Mouse (Mus musculus) neural tube, embryonic 15.5 days (tissue): ENCODE results near the gene Ddb2. TPM values are rescaled to one million over a fixed set of nuclear protein-coding genes. Genes with fewer than 3 reads are reported as not detected.

ENCODE experiments used
- ATAC-seq: fragments of 200-750 bp; cut with Nextera tagmentation; 2 replicates; pipeline ENCODE4 v1.8.0; 2017; ENCODE audit warnings: mild to moderate bottlenecking, moderate TSS enrichment, moderate library complexity; ENCODE audit not compliant: low FRiP score
- H3K27ac ChIP-seq: fragments of 300-500 bp; sonication (generic); replicated peaks from 2 replicates; pipeline ENCODE4 v1.5.1; 2015; ENCODE audit warnings: mild to moderate bottlenecking, inconsistent platforms
- H3K27me3 ChIP-seq: fragments of 300-500 bp; sonication (generic); replicated peaks from 2 replicates; pipeline ENCODE4 v1.6.1; 2015; ENCODE audit warnings: inconsistent platforms
- H3K36me3 ChIP-seq: fragments of 300-500 bp; sonication (generic); 2 replicates; pipeline ENCODE4 v1.6.1; 2015; ENCODE audit warnings: inconsistent platforms
- H3K4me1 ChIP-seq: fragments of 300-500 bp; sonication (generic); 2 replicates; pipeline ENCODE4 v1.6.1; 2015; ENCODE audit warnings: inconsistent platforms
- H3K4me2 ChIP-seq: fragments of 300-500 bp; sonication (generic); 2 replicates; pipeline ENCODE4 v1.6.1; 2015; ENCODE audit warnings: inconsistent platforms, mild to moderate bottlenecking, moderate library complexity
- H3K4me3 ChIP-seq: fragments of 300-500 bp; sonication (generic); replicated peaks from 2 replicates; pipeline ENCODE4 v1.5.1; 2015; ENCODE audit warnings: mild to moderate bottlenecking, inconsistent platforms
- H3K9ac ChIP-seq: fragments of 300-500 bp; sonication (generic); replicated peaks from 2 replicates; pipeline ENCODE4 v1.6.1; 2015; ENCODE audit warnings: mild to moderate bottlenecking, inconsistent platforms
- H3K9me3 ChIP-seq: fragments of 300-500 bp; sonication (generic); replicated peaks from 2 replicates; pipeline ENCODE4 v1.6.1; 2016; ENCODE audit warnings: inconsistent platforms
- WGBS: fragments of 180-500 bp; shearing (Covaris S2); methylation state at CpG from one replicate; pipeline ENCODE4 v1.1.7; 2015; ENCODE audit warnings: mixed read lengths; 5-methylcytosine and 5-hydroxymethylcytosine counted together
- polyA plus RNA-seq: library from polyadenylated mRNA; unstranded; fragments of >200 nt; fragmentation: Nextera tagmentation; extraction: Ambion mirVana; gene quantifications from 2 replicates; pipeline ENCODE4 v1.2.1, GENCODE M21; 2015

Gene Ddb2
- polyA plus RNA-seq, 1 experiment from 2014 or later, result 17.5 TPM

DNA sequence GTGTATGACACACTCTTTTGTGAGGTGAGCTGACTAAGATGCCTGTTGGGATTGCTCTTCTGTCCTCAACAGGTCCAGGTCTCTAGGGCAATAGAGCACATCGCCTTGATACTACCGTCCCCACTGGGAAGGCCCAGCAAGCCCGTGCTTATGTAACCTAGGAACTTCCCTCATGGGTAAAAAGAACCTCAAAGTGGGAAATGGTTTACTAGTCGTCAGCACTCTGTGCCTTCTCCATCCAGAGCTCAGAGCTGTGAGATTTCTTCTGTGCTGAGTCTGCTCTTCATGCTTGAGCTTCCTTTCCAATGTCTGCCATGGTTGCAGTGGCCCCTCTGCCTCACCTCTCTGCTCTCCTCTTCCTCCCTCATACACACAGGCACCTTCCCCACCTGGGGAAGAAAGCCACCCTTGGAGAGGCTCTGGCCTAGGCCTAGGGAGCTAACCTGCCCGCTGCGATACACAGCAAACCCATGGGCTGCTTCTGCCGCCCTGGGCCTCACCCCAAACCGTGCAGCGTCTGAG, 30.5 kb downstream of the Ddb2 start:
- H3K27ac ChIP-seq, result no peak overlapping the region
- WGBS, result 92% methylated on average over 9 of the region's 9 CpGs
- H3K4me2 ChIP-seq, result no peak overlapping the region
- H3K36me3 ChIP-seq, result peaks cover 53% of the 10 kb centered on the region
- H3K9ac ChIP-seq, result no peak overlapping the region
- no peaks in the 10 kb centered on the region for H3K27me3 ChIP-seq
- ATAC-seq, result no peak
- no peaks in the 10 kb centered on the region for H3K9me3 ChIP-seq
- H3K4me1 ChIP-seq, result peaks cover 32% of the 10 kb centered on the region
- H3K4me3 ChIP-seq, result no peak overlapping the region

DNA sequence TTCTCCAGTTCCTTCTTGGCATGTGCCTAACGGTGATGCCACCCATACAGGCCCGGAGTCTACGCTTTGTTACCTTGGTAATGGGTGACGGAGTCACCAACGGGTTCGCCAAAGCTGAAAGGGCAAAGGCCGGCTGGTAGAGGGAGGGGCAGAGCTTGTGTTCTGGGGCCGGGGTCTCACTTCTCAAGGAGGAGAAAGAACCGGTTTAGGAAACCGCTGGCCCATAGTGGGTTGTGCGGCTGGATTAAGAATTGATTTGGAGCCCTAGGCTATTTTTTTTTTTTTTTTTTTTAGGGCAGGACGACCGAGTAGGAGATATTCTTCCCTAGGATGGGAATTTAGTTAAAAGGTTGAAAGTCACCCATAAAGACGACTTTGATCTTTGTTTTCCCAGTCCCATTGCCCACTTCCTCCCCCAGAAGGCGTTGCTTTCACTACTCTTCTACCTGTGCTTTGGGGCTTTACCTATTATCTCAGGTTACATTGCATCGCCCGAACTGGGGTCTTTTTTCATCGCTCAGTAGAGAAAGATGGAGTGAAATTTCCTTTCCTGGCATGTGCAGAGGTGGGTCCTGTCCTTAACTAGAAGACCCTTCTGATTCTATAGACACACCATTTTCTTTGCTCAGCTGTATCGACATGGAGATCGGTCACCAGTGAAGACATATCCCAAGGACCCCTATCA, 33.7 kb downstream of the Ddb2 start:
- no peak; the same call in none of the 2 replicates for ATAC-seq
- no peaks in the 10 kb centered on the region for H3K9me3 ChIP-seq
- WGBS, result 12% methylated on average over 20 of the region's 20 CpGs

DNA sequence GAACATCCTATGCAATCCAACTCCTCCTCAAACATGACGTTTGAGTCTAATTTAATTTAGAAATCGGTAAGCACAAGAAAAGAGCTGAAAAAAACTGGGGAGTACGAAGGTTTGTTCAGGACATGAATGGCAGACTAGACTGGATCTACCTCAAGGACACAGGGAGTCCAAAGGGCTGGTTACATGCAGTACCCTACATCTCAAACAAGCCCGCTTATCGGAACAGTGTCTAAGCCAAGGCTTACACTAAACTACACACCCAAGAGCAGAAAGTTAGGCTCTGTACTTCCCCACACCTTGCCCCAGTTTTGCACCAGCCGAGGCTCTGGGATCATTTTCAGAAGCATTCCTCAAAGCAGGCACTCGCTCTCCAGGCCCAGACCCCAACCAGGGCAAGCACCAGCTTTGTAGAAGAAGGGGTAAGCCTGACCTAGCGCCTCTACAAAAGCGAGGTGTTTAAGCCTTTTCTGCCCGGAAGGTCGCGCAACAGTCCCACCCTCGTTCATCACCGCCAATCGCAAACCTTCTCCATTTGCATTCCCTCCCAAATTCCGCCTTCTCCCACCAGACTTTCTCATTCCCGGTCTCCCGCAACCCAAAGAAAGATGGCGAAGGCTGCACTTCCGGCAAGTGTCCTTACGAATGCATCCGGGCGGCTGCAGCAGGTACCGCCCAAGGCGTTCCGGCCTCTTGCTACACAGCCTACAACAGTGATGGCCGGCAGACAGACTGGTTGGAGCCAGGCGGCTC, 34.4 kb downstream of the Ddb2 start, which contains the start of the genes Nr1h3 and Acp2:
Nr1h3 (minus strand) TSS at position 613 of the 750 bp plus-strand sequence.
Acp2 (plus strand) TSS at position 664 of the 750 bp plus-strand sequence.
- 3% methylated on average over 28 of the region's 28 CpGs for WGBS
- no peaks in the 10 kb centered on the region for H3K27me3 ChIP-seq
- peak within 1 kb of the TSS; percentile 93 for H3K27ac ChIP-seq
- ATAC-seq, result peak; percentile 95
- H3K4me2 ChIP-seq, result peak within 1 kb of the TSS; percentile 74
- H3K4me3 ChIP-seq, result peak within 1 kb of the TSS; percentile 56
- peaks cover 32% of the 10 kb centered on the region for H3K4me1 ChIP-seq
- H3K36me3 ChIP-seq, result peaks cover 16% of the 10 kb centered on the region
- H3K9ac ChIP-seq, result peak within 1 kb of the TSS; percentile 63
- H3K9me3 ChIP-seq, result no peaks in the 10 kb centered on the region

More for the DNA sequence above, 33.7 kb downstream of the Ddb2 start:
- H3K4me3 ChIP-seq, result peak overlapping the region; percentile 56
- H3K4me2 ChIP-seq, result peak overlapping the region; percentile 74
- no peaks in the 10 kb centered on the region for H3K27me3 ChIP-seq
- peak overlapping the region; percentile 93 for H3K27ac ChIP-seq
- peak overlapping the region; percentile 63 for H3K9ac ChIP-seq
- peaks cover 32% of the 10 kb centered on the region for H3K4me1 ChIP-seq
- peaks cover 23% of the 10 kb centered on the region for H3K36me3 ChIP-seq

DNA sequence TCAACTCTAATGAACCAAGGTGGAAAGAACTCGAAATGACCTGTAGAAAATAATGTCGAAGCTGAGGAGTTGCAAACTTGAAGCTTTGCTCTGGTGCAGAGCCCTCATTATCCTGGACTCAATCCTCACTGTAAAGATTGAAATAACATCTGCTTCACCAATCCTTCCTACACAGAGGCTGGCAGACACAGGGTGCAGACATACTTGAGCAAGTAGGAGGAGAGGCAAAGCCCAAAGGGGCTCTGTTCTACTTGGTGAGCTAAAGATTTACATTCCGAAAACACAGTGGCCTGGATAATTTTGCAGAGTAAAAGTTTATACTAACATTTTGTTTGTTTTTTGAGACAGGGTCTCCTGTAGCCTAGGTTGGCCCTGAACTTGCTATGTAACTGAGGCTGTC, 37.9 kb downstream of the Ddb2 start:
- ATAC-seq, result no peak
- Histone ChIP-seq H3K27me3 (no peaks in the 10 kb centered on the region), H3K36me3 (no peaks in the 10 kb centered on the region), H3K4me3 (no peak overlapping the region), H3K9me3 (no peaks in the 10 kb centered on the region), H3K27ac (no peak overlapping the region), H3K9ac (no peak overlapping the region), H3K4me2 (no peak overlapping the region), H3K4me1 (peaks cover 24% of the 10 kb centered on the region)
- 86% methylated on average over 3 of the region's 3 CpGs for WGBS

DNA sequence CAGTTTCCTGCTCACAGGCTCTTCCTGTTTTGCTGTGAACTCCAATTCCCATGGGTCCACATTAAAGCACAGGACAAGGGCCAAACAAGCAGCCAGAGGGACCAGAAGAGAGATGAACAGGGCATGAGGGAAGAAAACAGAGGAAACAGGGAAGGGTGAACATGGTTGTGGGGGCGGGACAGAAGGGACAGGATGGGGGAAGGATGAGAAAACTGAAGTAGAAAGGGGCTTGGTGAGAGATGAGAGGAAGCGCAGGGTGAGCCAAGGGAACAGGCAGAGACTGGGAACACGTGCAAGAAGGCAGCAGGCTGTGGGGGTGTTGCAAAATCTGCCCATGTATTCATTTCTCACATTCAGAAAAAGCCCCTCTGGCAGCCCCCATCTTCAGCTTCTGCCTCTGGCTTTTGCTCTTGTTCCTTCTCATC, 40.2 kb downstream of the Ddb2 start:
- no peak for ATAC-seq
- Histone ChIP-seq H3K4me3 (no peak overlapping the region), H3K36me3 (no peaks in the 10 kb centered on the region), H3K4me1 (peaks cover 11% of the 10 kb centered on the region), H3K27me3 (no peaks in the 10 kb centered on the region), H3K4me2 (no peak overlapping the region), H3K9ac (no peak overlapping the region), H3K27ac (no peak overlapping the region), H3K9me3 (no peaks in the 10 kb centered on the region)
- 75% methylated on average over 3 of the region's 3 CpGs for WGBS

DNA sequence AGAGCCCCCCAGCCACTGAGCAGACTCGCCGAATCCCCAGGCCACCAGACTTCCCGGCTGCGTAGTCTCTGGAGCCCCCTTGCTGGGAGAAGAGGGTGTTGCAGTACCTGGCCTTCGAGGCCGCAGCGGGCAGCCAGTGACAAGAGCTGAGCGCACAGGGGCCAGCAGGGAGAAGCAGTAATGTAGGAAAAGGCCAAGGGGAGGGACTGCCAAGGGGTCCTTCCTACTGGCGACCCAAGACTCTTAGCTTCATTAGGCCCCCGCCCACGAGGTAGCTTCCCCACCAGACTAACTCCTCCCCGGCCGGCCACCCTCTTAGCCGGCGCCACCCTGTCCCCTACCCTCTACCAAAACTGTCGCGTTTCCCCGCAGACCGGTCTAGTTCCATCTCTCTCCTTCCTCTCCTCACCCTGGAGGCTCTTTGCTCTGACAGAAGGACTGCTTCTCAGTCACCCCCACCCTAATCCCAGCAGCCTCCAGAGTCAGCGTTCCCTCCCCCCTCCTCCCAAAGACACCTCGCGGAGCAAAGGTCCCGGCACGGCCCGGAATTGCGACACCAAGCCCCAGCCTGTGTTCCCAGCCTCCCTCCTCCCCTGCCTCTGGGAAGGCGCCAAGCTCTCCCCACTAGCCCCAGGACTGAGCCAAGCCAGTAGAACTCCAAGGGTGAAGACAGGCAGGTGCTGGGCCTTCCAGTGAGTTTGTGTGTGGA, 42.0 kb downstream of the Ddb2 start:
- peak overlapping the region; percentile 26 for H3K4me3 ChIP-seq
- H3K4me1 ChIP-seq, result peaks cover 8% of the 10 kb centered on the region
- H3K9ac ChIP-seq, result no peak overlapping the region
- H3K27ac ChIP-seq, result 0 out of 2 replicates have a peak overlapping the region, but pooled peaks have one; percentile 23
- no peaks in the 10 kb centered on the region for H3K36me3 ChIP-seq
- ATAC-seq, result peak; percentile 77; the same call in 1 of the 2 replicates
- H3K27me3 ChIP-seq, result no peaks in the 10 kb centered on the region
- WGBS, result 2% methylated on average over 27 of the region's 27 CpGs
- H3K4me2 ChIP-seq, result peak overlapping the region; percentile 59
- no peaks in the 10 kb centered on the region for H3K9me3 ChIP-seq

DNA sequence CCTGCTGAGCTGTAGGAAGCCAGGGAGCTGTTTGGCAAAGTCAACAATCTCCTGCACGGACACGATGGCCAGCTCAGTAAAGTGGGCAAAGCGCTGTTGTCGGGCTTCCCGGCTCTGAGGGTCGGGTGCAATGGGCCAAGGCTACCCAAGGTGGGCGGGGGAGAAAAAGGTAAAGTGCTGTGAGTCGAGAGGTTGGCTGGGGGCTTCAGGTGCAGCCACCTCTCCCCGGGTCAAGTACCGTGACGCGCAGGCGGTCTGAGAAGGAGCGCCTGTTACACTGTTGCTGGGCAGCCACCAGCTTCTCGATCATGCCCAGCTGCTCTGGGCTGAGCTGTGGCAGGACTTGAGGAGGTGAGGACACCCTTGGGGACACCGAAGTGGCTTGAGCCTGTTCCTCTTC, 46.3 kb downstream of the Ddb2 start:
- Histone ChIP-seq H3K4me3 (no peak overlapping the region), H3K27me3 (no peaks in the 10 kb centered on the region), H3K36me3 (no peaks in the 10 kb centered on the region), H3K9ac (no peak overlapping the region), H3K4me2 (no peak overlapping the region), H3K4me1 (peaks cover 8% of the 10 kb centered on the region), H3K27ac (no peak overlapping the region), H3K9me3 (no peaks in the 10 kb centered on the region)
- 90% methylated on average over 16 of the region's 16 CpGs for WGBS
- ATAC-seq, result no peak

DNA sequence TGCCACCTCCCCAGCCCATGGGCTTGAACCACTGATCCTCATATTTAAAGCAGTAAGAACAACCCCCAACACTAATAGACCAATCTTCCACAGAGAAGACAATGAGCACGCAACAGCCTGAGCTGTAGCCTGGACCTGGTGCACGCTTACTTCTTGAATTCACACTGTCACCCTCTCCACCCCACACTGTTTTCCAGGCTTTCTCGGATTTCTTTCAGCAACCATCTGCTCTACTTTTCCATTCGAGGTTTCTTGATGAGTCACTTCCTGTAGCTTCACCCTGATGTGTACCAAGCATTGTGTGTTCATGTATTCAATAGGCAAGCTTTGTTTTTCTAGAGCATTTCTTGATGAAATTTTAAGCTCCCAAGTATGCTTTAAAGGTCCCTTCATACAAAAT, 49.4 kb downstream of the Ddb2 start:
- no peak for ATAC-seq
- Histone ChIP-seq H3K27me3 (no peaks in the 10 kb centered on the region), H3K4me3 (no peak overlapping the region), H3K36me3 (no peaks in the 10 kb centered on the region), H3K4me1 (peaks cover 9% of the 10 kb centered on the region), H3K27ac (no peak overlapping the region), H3K9ac (no peak overlapping the region), H3K9me3 (no peaks in the 10 kb centered on the region), H3K4me2 (no peak overlapping the region)
- 80% methylated on average over 4 of the region's 4 CpGs for WGBS

DNA sequence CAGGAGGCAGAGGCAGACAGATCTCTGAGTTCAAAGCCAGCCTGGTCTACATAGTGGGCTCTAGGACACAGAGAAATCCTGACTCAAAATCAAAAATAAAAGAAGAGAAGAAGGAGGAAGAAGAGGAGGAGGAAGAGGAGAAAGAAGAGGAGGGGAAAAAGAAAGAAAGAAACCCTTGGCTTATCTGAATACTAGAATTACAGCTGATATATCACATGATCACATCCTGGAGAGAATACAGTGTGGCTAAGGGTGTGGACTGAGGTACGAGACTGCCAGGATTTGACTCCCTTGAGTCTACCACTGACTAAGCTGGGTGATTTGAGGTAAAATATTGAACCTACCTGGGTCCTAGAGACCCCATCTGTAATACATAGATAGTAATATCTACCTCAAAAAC, 50.6 kb downstream of the Ddb2 start:
- Histone ChIP-seq H3K27ac (no peak overlapping the region), H3K4me2 (no peak overlapping the region), H3K4me1 (peaks cover 17% of the 10 kb centered on the region), H3K9ac (no peak overlapping the region), H3K36me3 (no peaks in the 10 kb centered on the region), H3K9me3 (no peaks in the 10 kb centered on the region), H3K27me3 (no peaks in the 10 kb centered on the region), H3K4me3 (no peak overlapping the region)
- no peak for ATAC-seq
- 70% methylated on average over 1 of the region's 1 CpGs for WGBS

DNA sequence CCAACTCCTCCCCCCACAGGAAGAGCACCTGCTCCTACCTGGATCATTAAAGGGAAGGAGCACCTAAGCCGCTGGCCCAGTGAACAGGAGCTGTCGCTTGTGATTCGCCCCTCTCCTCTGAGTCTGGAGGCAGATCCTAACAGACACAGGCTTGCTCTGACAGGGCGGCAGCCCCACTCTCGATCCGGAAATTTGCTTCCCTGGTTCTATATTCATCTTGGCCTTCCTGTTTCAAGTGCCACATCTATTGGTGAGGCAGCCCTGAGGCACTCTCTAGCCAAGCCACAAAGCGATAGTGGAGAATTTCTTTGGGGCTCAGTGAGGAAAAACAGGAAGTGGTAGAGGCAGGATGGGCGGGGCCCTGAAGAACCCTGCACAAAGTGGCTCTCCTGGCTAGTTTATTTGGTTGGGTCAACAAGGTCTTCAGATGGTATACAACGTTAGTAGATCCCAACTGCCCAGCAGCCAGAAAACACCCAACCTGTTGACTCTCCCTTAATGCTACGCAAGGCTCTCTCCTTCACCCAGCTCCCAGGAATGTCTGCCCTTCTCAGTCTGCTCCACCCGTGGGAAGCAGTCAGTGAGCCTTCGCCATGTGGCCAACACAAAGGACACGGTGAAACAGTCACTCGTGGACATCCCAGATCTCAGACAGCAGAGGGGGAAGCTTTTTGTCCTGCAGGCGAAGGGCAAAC, 52.9 kb downstream of the Ddb2 start, which contains the start of gene Madd:
Madd (minus strand) TSS at position 127 of the 695 bp plus-strand sequence.
- Histone ChIP-seq H3K4me3 (peak within 1 kb of the TSS; percentile 89), H3K27me3 (no peaks in the 10 kb centered on the region), H3K27ac (peak within 1 kb of the TSS; percentile 95), H3K9ac (peak within 1 kb of the TSS; percentile 91), H3K4me2 (peak within 1 kb of the TSS; percentile 88), H3K9me3 (no peaks in the 10 kb centered on the region), H3K36me3 (peaks cover 5% of the 10 kb centered on the region; the same call in 1 of the 2 replicates), H3K4me1 (peaks cover 36% of the 10 kb centered on the region)
- 71% methylated on average over 15 of the region's 15 CpGs for WGBS
- no peak; the same call in 1 of the 2 replicates for ATAC-seq

DNA sequence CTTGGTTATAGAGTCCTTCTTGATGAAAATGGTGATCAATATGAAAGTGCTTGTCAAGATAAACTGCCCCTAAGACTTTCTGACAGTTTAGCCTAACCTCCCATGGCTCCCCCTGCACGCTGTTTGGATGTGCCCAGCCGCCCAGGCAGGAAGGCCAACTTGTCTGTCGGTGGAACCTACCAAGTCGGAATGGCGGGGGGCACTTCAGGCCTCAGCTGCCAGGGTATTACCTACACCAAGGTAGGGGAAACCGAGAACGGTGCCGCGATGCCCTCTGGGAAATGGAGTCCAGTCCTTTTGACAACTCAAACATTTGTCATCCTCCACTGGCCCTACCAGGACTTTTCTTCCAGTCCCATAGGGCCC, 53.7 kb downstream of the Ddb2 start:
- Histone ChIP-seq H3K27me3 (no peaks in the 10 kb centered on the region), H3K9ac (peak overlapping the region; percentile 91), H3K4me3 (peak overlapping the region; percentile 89), H3K36me3 (peaks cover 7% of the 10 kb centered on the region), H3K4me1 (peaks cover 36% of the 10 kb centered on the region), H3K4me2 (peak overlapping the region; percentile 88), H3K9me3 (no peaks in the 10 kb centered on the region), H3K27ac (peak overlapping the region; percentile 95)
- peak; percentile 97 for ATAC-seq
- 0% methylated on average over 9 of the region's 9 CpGs for WGBS
